In the genomic region with DNA sequence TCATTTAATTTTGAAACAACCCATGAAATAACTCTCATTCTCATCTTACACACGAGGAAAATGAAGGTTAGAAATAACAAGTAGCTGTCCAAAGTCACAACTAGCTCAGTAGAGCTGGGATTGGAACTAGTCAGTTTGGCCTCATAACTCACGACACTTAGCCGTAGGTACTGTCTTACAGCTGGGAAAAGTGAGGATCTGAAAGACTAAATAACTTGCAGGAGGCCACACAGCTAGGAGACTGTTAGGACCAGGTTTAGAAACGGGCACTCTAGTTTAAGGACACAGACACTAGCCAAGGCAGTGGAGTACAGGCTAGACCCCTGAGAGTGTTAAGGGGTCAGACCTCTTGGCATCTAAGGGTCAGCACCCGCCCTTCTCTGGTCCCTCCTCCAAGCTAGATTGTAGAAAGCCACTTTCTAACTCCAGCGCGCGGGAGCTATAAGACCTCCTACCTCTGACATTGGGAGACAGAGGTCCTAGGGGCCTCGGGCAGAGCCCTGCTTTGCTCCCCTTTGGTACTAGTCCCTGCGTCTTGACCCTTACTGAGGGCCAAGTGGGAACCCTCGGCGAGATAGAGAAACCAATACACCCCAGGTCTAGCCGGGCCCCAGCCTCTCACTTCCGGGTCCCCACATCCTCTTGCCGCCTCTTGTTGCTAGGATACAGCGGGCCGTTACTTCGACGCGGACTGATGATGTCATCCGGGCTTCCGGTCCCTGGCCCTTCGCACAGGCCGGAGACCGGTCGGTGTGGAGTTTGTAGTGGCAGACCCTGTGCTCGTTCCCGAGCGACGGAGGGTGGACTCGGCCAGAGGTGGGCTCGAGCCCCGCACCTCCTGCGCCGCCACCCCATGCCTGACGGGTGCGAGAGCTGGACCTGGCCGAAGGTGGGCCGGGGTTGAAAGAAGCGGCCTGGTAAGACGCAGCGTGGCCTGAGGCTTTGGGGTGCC, we compare ENCODE assay signal across 8 mouse cellular contexts. TPM values are rescaled to one million over a fixed set of nuclear protein-coding genes. Genes with fewer than 3 reads are reported as not detected.
DNase-seq lines count a peak whose midpoint lies in the region; ATAC-seq and TF ChIP-seq lines count a peak whose summit lies in the region.

TSS of gene Glb1l (minus strand) at position 678 of the 952 bp plus-strand sequence.
TSS of gene Stk16 (plus strand) at position 703 of the 952 bp plus-strand sequence.

- peak within 1 kb of the TSS; percentile 89 for H3K9ac ChIP-seq in forebrain, embryonic 15.5 days (replicated peaks)

- peak within 1 kb of the TSS; percentile 86 for H3K4me3 ChIP-seq in forebrain, embryonic 15.5 days
- peak within 1 kb of the TSS; percentile 92 for H3K4me3 ChIP-seq in lung, adult 2 months (replicated peaks; ENCODE audit: extremely low read depth, low read depth, low read length)

- H3K9me3 ChIP-seq in forebrain, embryonic 15.5 days = no peaks in the 10 kb centered on the region

- no peak within 1 kb of the TSS for H3K27ac ChIP-seq in forebrain, embryonic 15.5 days (replicated peaks)

- H3K4me2 ChIP-seq in forebrain, embryonic 15.5 days (replicated peaks) = peak within 1 kb of the TSS; percentile 89

- ATAC-seq in forebrain, embryonic 15.5 days (replicated peaks) = peak; percentile 96
- ATAC-seq in neutrophil, adult 5-6 weeks (ENCODE audit: extremely low read depth, insufficient number of reproducible peaks, low FRiP score, poor library complexity, severe bottlenecking) = peak; percentile 94

- DNase-seq in ES-CJ7 (ENCODE audit: low read depth, low spot score) = peak; percentile 97
- peak; percentile 91 for DNase-seq in cerebellum, adult 11 months
- DNase-seq in heart, postnatal 25 days (ENCODE audit: low spot score) = peak; percentile 92
- peak; percentile 93 to 98 for DNase-seq in layer of hippocampus, adult 18-20 months (ENCODE audit: low spot score in 2 of 2)
- peak; percentile 98 for DNase-seq in lung, adult 2 months
- peak; percentile 88 to 94 for DNase-seq in thymus, adult 18-20 months

- H3K27me3 ChIP-seq in forebrain, embryonic 15.5 days = no peaks in the 10 kb centered on the region

- 5% methylated on average over 42 of the region's 42 CpGs for WGBS in forebrain, embryonic 15.5 days
- WGBS in lung, adult 2 months = 4% methylated on average over 42 of the region's 42 CpGs

- TF ChIP-seq CTCF in lung, adult 2 months (IDR thresholded peaks at IDR 0.05; ENCODE audit: insufficient read depth, low read length) = no peak

- intact Hi-C loops in heart, postnatal 25 days (cut with DNase I) = loop anchor here (2.0 kb wide), 1 partner anchor 40 kb away; no protein-coding TSS in a partner anchor

- peaks cover 38% of the 10 kb centered on the region for H3K4me1 ChIP-seq in forebrain, embryonic 15.5 days
- peaks cover 13% of the 10 kb centered on the region for H3K4me1 ChIP-seq in lung, adult 2 months (ENCODE audit: control insufficient read depth, insufficient read depth, low read length)

- peaks cover 29% of the 10 kb centered on the region for H3K36me3 ChIP-seq in forebrain, embryonic 15.5 days

- peak; percentile 78; the same call in 1 of the 2 replicates for TF ChIP-seq POLR2A in lung, adult 2 months (IDR thresholded peaks at IDR 0.05; ENCODE audit: borderline replicate concordance, extremely low read depth, low read depth, low read length)

RNA-seq across cellular contexts. Expression of gene Glb1l, which starts in this region (rescaled TPM):
- polyA plus RNA-seq in forebrain, embryonic 15.5 days (2015; fragmentation: Nextera tagmentation; extraction: Ambion mirVana) = 19.6 and 20.0 TPM in 2 replicates
- 1 to 10 TPM; 2.3 to 4.0 TPM for total RNA-seq in heart, postnatal 25 days (2021)
- 10 to 100 TPM; 12.0 to 13.4 TPM for total RNA-seq in layer of hippocampus, adult 18-20 months (2021)
- polyA plus RNA-seq in lung, adult 2 months (2012; rRNA removed) = 8.8 and 15.4 TPM in 2 replicates
- 13.3 and 16.2 TPM in 2 replicates for total RNA-seq in neutrophil, adult 5-6 weeks (2017)

RNA-seq across cellular contexts. Expression of gene Stk16, which starts in this region (rescaled TPM):
- 145 and 147 TPM in 2 replicates for polyA plus RNA-seq in forebrain, embryonic 15.5 days (2015; fragmentation: Nextera tagmentation; extraction: Ambion mirVana)
- 10 to 100 TPM; 45.2 to 48.8 TPM for total RNA-seq in heart, postnatal 25 days (2021)
- total RNA-seq in layer of hippocampus, adult 18-20 months (2021) = 10 to 100 TPM; 77.3 to 86.6 TPM
- polyA plus RNA-seq in lung, adult 2 months (2012; rRNA removed) = 130 and 140 TPM in 2 replicates
- 60.2 and 75.4 TPM in 2 replicates for total RNA-seq in neutrophil, adult 5-6 weeks (2017)
